ENCODE assay signal across 19 mouse cellular contexts in the genomic region with DNA sequence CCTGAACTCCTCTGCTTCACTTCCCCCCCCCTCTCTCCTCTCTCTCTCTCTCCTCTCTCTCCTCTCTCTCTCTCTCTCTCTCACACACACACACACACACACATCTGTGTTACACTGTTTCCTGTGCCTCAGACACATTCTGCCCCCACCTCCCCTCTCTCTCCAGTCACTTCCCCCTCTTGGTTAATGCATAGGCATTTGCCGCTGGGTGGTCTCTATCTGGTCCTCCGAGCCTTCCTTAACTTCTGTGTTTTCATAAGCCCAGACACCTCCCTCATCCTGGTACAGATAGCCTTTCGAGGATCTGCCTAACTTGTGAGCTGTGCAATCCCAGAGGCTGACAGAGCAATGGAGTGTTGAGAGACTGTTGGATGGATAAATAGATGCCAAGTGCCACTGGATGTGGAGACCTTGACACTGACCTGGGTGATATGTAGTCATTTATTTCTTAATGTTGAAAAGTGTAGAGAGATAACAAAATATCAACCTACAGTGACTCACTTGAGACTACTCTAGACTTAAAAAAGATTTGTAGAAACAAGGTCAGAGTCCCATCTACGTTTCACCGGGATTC. TPM values are rescaled to one million over a fixed set of nuclear protein-coding genes. Genes with fewer than 3 reads are reported as not detected.
A peak's percentile ranks its signal among the peaks of the same experiment; 100 is the strongest.
DNase-seq lines count a peak whose midpoint lies in the region; ATAC-seq and TF ChIP-seq lines count a peak whose summit lies in the region.
"Had no signal": no experiment of that assay in that cellular context is flagged by ENCODE, and none has a peak within 500 bp of the region (broad histone marks: within the 10 kb centered on the region; RNA-seq: fewer than 3 reads in every experiment).

No protein-coding gene starts in this region.

- no peaks in the 10 kb centered on the region for H3K9me3 ChIP-seq in heart, embryonic 12.5 days (replicated peaks)
- H3K9me3 ChIP-seq in liver, postnatal 0 days (ENCODE audit: low read length), result no peaks in the 10 kb centered on the region
- H3K9me3 ChIP-seq: embryonic facial prominence, embryonic 13.5 days; limb, embryonic 12.5 days; midbrain, embryonic 12.5 days had no signal

- WGBS in heart, embryonic 12.5 days, result 34% methylated on average over 5 of the region's 5 CpGs
- WGBS in liver, adult 2 months, result 63% methylated on average over 5 of the region's 5 CpGs
- WGBS in liver, postnatal 0 days (ENCODE audit: insufficient replicate concordance), result 44% methylated on average over 5 of the region's 5 CpGs

- no peaks in the 10 kb centered on the region for H3K79me2 ChIP-seq in liver, adult 2 months (ENCODE audit: control insufficient read depth, insufficient read depth, low read length)

- no peaks in the 10 kb centered on the region for H3K27me3 ChIP-seq in heart, embryonic 12.5 days (replicated peaks)
- no peaks in the 10 kb centered on the region for H3K27me3 ChIP-seq in liver, adult 2 months (ENCODE audit: control insufficient read depth, insufficient read depth, low read length)
- H3K27me3 ChIP-seq in liver, postnatal 0 days (ENCODE audit: insufficient read depth, low read length), result no peaks in the 10 kb centered on the region
- H3K27me3 ChIP-seq: embryonic facial prominence, embryonic 13.5 days; limb, embryonic 12.5 days; midbrain, embryonic 12.5 days had no signal

- no peaks in the 10 kb centered on the region for H3K36me3 ChIP-seq in heart, embryonic 12.5 days
- H3K36me3 ChIP-seq in liver, adult 2 months (ENCODE audit: control insufficient read depth, insufficient read depth, low read length), result no peaks in the 10 kb centered on the region
- H3K36me3 ChIP-seq in liver, postnatal 0 days (replicated peaks; ENCODE audit: insufficient read depth, low read length), result no peaks in the 10 kb centered on the region
- H3K36me3 ChIP-seq: embryonic facial prominence, embryonic 13.5 days; G1E; limb, embryonic 12.5 days; midbrain, embryonic 12.5 days had no signal

- H3K9ac ChIP-seq in heart, embryonic 12.5 days, result no peak overlapping the region
- no peak overlapping the region for H3K9ac ChIP-seq in liver, adult 2 months (ENCODE audit: low read depth, low read length)
- no peak overlapping the region for H3K9ac ChIP-seq in liver, postnatal 0 days (replicated peaks)
- H3K9ac ChIP-seq: embryonic facial prominence, embryonic 13.5 days; limb, embryonic 12.5 days; midbrain, embryonic 12.5 days had no signal

- H3K27ac ChIP-seq in heart, embryonic 12.5 days (ENCODE audit: poor library complexity, severe bottlenecking), result no peak overlapping the region
- H3K27ac ChIP-seq in liver, adult 2 months (replicated peaks; ENCODE audit: insufficient read depth, low read depth, low read length), result 0 out of 2 replicates have a peak overlapping the region, but pooled peaks have one; percentile 47
- no peak overlapping the region for H3K27ac ChIP-seq in liver, postnatal 0 days (ENCODE audit: low read depth)
- H3K27ac ChIP-seq: hindbrain, postnatal 0 days; limb, embryonic 12.5 days; midbrain, embryonic 12.5 days had no signal

- DNase-seq in heart, adult 11 months, result peak; percentile 82
- DNase-seq in liver, adult 2 months (ENCODE audit: extremely low read depth, low read depth, low spot score), result no peak
- DNase-seq in liver, postnatal 0 days, result no peak
- peak; percentile 16 for DNase-seq in thymus, postnatal 14 days
- no peak for DNase-seq in thymus, postnatal 25 days
- no peak for DNase-seq in cerebellum, adult 11 months
- DNase-seq: cerebellum, postnatal 25 days; gastrocnemius, postnatal 36 days; kidney, adult 9 months; lung, adult 18-20 months; spleen, adult 18-20 months had no signal

- H3K4me1 ChIP-seq in heart, embryonic 12.5 days (replicated peaks), result peaks cover 52% of the 10 kb centered on the region
- peaks cover 3% of the 10 kb centered on the region; the same call in 1 of the 2 replicates for H3K4me1 ChIP-seq in liver, adult 2 months (ENCODE audit: control insufficient read depth, insufficient read depth, low read length)
- 0 out of 2 replicates have a peak, but pooled peaks cover 3% of the 10 kb centered on the region for H3K4me1 ChIP-seq in liver, postnatal 0 days (ENCODE audit: insufficient read depth)

- TF ChIP-seq CTCF in liver, adult 2 months (IDR thresholded peaks at IDR 0.05; ENCODE audit: low read depth, low read length), result no peak
- TF ChIP-seq CTCF in liver, postnatal 0 days (IDR thresholded peaks at IDR 0.05; ENCODE audit: low read depth), result no peak

- H3K4me3 ChIP-seq in heart, embryonic 12.5 days, result no peak overlapping the region
- no peak overlapping the region for H3K4me3 ChIP-seq in liver, adult 2 months (ENCODE audit: insufficient read depth, low read depth, low read length)
- no peak overlapping the region for H3K4me3 ChIP-seq in liver, postnatal 0 days (ENCODE audit: low read depth, low read length)
- H3K4me3 ChIP-seq: embryonic facial prominence, embryonic 13.5 days; limb, embryonic 12.5 days; midbrain, embryonic 12.5 days; myocyte had no signal

- TF ChIP-seq EP300 in liver, postnatal 0 days (IDR thresholded peaks at IDR 0.05; ENCODE audit: low read depth), result no peak

- no peak overlapping the region for H3K4me2 ChIP-seq in heart, embryonic 12.5 days
- no peak overlapping the region for H3K4me2 ChIP-seq in liver, postnatal 0 days (ENCODE audit: low read depth, low read length)
- H3K4me2 ChIP-seq: embryonic facial prominence, embryonic 13.5 days; midbrain, embryonic 12.5 days had no signal

- no peak for TF ChIP-seq POLR2A in liver, adult 2 months (IDR thresholded peaks at IDR 0.05; ENCODE audit: extremely low read depth, insufficient read depth, low read length)

- no peak for ATAC-seq in heart, embryonic 12.5 days (ENCODE audit: insufficient number of reproducible peaks, low FRiP score)
- ATAC-seq in liver, postnatal 0 days, result no peak
- ATAC-seq: hindbrain, postnatal 0 days had no signal

RNA-seq across cellular contexts. Expression of a gene that starts 29.0 kb away (rescaled TPM):
- polyA plus RNA-seq in heart, embryonic 12.5 days (2016; fragmentation: Nextera tagmentation; extraction: Ambion mirVana), result 4.4 and 6.6 TPM in 2 replicates
- total RNA-seq in liver, adult 2 months (2014; rRNA removed), result 2.2 and 2.8 TPM in 2 replicates
- 1.3 and 2.2 TPM in 2 replicates for polyA plus RNA-seq in liver, adult 2 months (2012; rRNA removed)
- polyA plus RNA-seq in liver, postnatal 0 days (2015; fragmentation: Nextera tagmentation; extraction: Ambion mirVana), result 5.6 and 6.9 TPM in 2 replicates
- total RNA-seq: neutrophil, adult 5-6 weeks had no signal
- polyA plus RNA-seq: G1E had no signal

Comparison
In these comparisons a context has a peak if more than half of its experiments do, and no peak if none do; other contexts are left out.
1. DNase-seq: peak in heart, adult 11 months (single experiment) and thymus, postnatal 14 days (single experiment); none in liver, adult 2 months (single experiment), liver, postnatal 0 days (single experiment), thymus, postnatal 25 days (single experiment) and cerebellum, adult 11 months (single experiment).